Mouse (Mus musculus) stomach, embryonic 16.5 days (tissue): ENCODE results near the gene Asb8. TPM values are rescaled to one million over a fixed set of nuclear protein-coding genes. Genes with fewer than 3 reads are reported as not detected.

Source experiments
- ATAC-seq: fragments of 200-750 bp; cut with Nextera tagmentation; 2 replicates; pipeline ENCODE4 v1.8.0; 2017; ENCODE audit warnings: moderate number of reproducible peaks, moderate TSS enrichment; ENCODE audit not compliant: insufficient read depth, low FRiP score
- H3K27ac ChIP-seq: fragments of 300-500 bp; sonication (generic); 2 replicates; pipeline ENCODE4 v1.5.1; 2014; ENCODE audit warnings: low read length
- H3K27me3 ChIP-seq: fragments of 300-500 bp; sonication (generic); 2 replicates; pipeline ENCODE4 v1.6.1; 2014; ENCODE audit warnings: low read length, control low read depth, mixed read lengths; ENCODE audit not compliant: control insufficient read depth, insufficient read depth
- H3K36me3 ChIP-seq: fragments of 300-500 bp; sonication (generic); 2 replicates; pipeline ENCODE4 v1.6.1; 2014; ENCODE audit warnings: low read length; ENCODE audit not compliant: control insufficient read depth, insufficient read depth
- H3K4me1 ChIP-seq: fragments of 300-500 bp; sonication (generic); 2 replicates; pipeline ENCODE4 v1.6.1; 2014; ENCODE audit warnings: low read length, control low read depth, mixed read lengths; ENCODE audit not compliant: control insufficient read depth, insufficient read depth
- H3K4me2 ChIP-seq: fragments of 300-500 bp; sonication (generic); 2 replicates; pipeline ENCODE4 v1.6.1; 2014; ENCODE audit warnings: low read depth, low read length, mixed read lengths
- H3K4me3 ChIP-seq: fragments of 300-500 bp; sonication (generic); replicated peaks from 2 replicates; pipeline ENCODE4 v1.5.1; 2014; ENCODE audit warnings: mild to moderate bottlenecking, low read length
- H3K9ac ChIP-seq: fragments of 300-500 bp; sonication (generic); 2 replicates; pipeline ENCODE4 v1.6.1; 2014; ENCODE audit warnings: low read length
- H3K9me3 ChIP-seq: fragments of 300-500 bp; sonication (generic); replicated peaks from 2 replicates; pipeline ENCODE4 v1.6.1; 2016; ENCODE audit warnings: low read length, control low read depth; ENCODE audit not compliant: control insufficient read depth
- WGBS: fragments of 180-500 bp; shearing (Covaris S2); extraction: QIAGEN DNeasy Blood & Tissue Kit; methylation state at CpG from one replicate; pipeline ENCODE4 v1.1.7; 2014; 5-methylcytosine and 5-hydroxymethylcytosine counted together
- polyA plus RNA-seq: library from polyadenylated mRNA; unstranded; fragments of >200 nt; fragmentation: Nextera tagmentation; extraction: Ambion mirVana; gene quantifications from 2 replicates; pipeline ENCODE4 v1.2.1, GENCODE M21; 2015

Asb8 gene
- polyA plus RNA-seq, 1 experiment from 2014 or later, result 46.4 TPM

- H3K9ac ChIP-seq, result no peak overlapping the region
- WGBS, result 62% methylated on average over 19 of the region's 19 CpGs
- no peak overlapping the region for H3K4me2 ChIP-seq
- peaks cover 9% of the 10 kb centered on the region for H3K27me3 ChIP-seq
- ATAC-seq, result no peak
- H3K36me3 ChIP-seq, result no peaks in the 10 kb centered on the region
- H3K27ac ChIP-seq, result no peak overlapping the region
- no peaks in the 10 kb centered on the region for H3K4me1 ChIP-seq
- H3K4me3 ChIP-seq, result no peak overlapping the region
- no peaks in the 10 kb centered on the region for H3K9me3 ChIP-seq
Measured at GRCm38 (mm10) chr15:98161026-98161805, 4.2 kb downstream of the Asb8 start.

- Histone ChIP-seq H3K27me3 (no peaks in the 10 kb centered on the region), H3K4me1 (no peaks in the 10 kb centered on the region), H3K4me2 (no peak overlapping the region), H3K27ac (no peak overlapping the region), H3K9ac (no peak overlapping the region), H3K4me3 (no peak overlapping the region), H3K36me3 (no peaks in the 10 kb centered on the region), H3K9me3 (no peaks in the 10 kb centered on the region)
- no peak for ATAC-seq
- WGBS, result 57% methylated on average over 1 of the region's 1 CpGs
Measured at GRCm38 (mm10) chr15:98157253-98157652, 8.2 kb downstream of the Asb8 start.

GRCm38 (mm10) chr15:98155944-98156343 is 9.5 kb downstream of the Asb8 start:
- Histone ChIP-seq H3K4me1 (no peaks in the 10 kb centered on the region), H3K9ac (no peak overlapping the region), H3K4me3 (no peak overlapping the region), H3K4me2 (no peak overlapping the region), H3K36me3 (no peaks in the 10 kb centered on the region), H3K27ac (no peak overlapping the region), H3K9me3 (no peaks in the 10 kb centered on the region), H3K27me3 (no peaks in the 10 kb centered on the region)
- 61% methylated on average over 4 of the region's 4 CpGs for WGBS
- ATAC-seq, result no peak

GRCm38 (mm10) chr15:98155272-98155671 is 10.2 kb downstream of the Asb8 start:
- no peak for ATAC-seq
- WGBS, result 85% methylated on average over 5 of the region's 5 CpGs
- H3K4me3 ChIP-seq, result no peak overlapping the region

GRCm38 (mm10) chr15:98154631-98155030 is 10.8 kb downstream of the Asb8 start:
- no peak for ATAC-seq
- Histone ChIP-seq H3K9me3 (no peaks in the 10 kb centered on the region), H3K4me2 (no peak overlapping the region), H3K9ac (no peak overlapping the region), H3K27me3 (no peaks in the 10 kb centered on the region), H3K4me1 (no peaks in the 10 kb centered on the region), H3K4me3 (no peak overlapping the region), H3K27ac (no peak overlapping the region), H3K36me3 (no peaks in the 10 kb centered on the region)
- 67% methylated on average over 3 of the region's 3 CpGs for WGBS

More at GRCm38 (mm10) chr15:98155272-98155671, 10.2 kb downstream of the Asb8 start:
- Histone ChIP-seq H3K27ac (no peak overlapping the region), H3K4me1 (no peaks in the 10 kb centered on the region), H3K9me3 (no peaks in the 10 kb centered on the region), H3K9ac (no peak overlapping the region), H3K36me3 (no peaks in the 10 kb centered on the region), H3K4me2 (no peak overlapping the region), H3K27me3 (no peaks in the 10 kb centered on the region)

- WGBS, result 49% methylated on average over 3 of the region's 4 CpGs
Measured at GRCm38 (mm10) chr15:98154146-98154545, 11.3 kb downstream of the Asb8 start.

GRCm38 (mm10) chr15:98153625-98154024 is 11.8 kb downstream of the Asb8 start:
- no peak overlapping the region for H3K4me2 ChIP-seq
- H3K27ac ChIP-seq, result no peak overlapping the region
- no peaks in the 10 kb centered on the region for H3K4me1 ChIP-seq
- ATAC-seq, result no peak
- no peak overlapping the region for H3K4me3 ChIP-seq
- no peaks in the 10 kb centered on the region for H3K27me3 ChIP-seq
- H3K36me3 ChIP-seq, result no peaks in the 10 kb centered on the region
- no peaks in the 10 kb centered on the region for H3K9me3 ChIP-seq
- peak overlapping the region; percentile 28; the same call in 1 of the 2 replicates for H3K9ac ChIP-seq
- 35% methylated on average over 3 of the region's 3 CpGs for WGBS

More at GRCm38 (mm10) chr15:98154146-98154545, 11.3 kb downstream of the Asb8 start:
- H3K27me3 ChIP-seq, result no peaks in the 10 kb centered on the region
- no peaks in the 10 kb centered on the region for H3K4me1 ChIP-seq
- H3K36me3 ChIP-seq, result no peaks in the 10 kb centered on the region
- H3K4me3 ChIP-seq, result no peak overlapping the region
- H3K9me3 ChIP-seq, result no peaks in the 10 kb centered on the region
- H3K9ac ChIP-seq, result no peak overlapping the region
- no peak for ATAC-seq
- H3K4me2 ChIP-seq, result no peak overlapping the region
- H3K27ac ChIP-seq, result no peak overlapping the region

GRCm38 (mm10) chr15:98152916-98153315 is 12.5 kb downstream of the Asb8 start:
- Histone ChIP-seq H3K9ac (no peak overlapping the region), H3K4me1 (no peaks in the 10 kb centered on the region), H3K36me3 (no peaks in the 10 kb centered on the region), H3K9me3 (no peaks in the 10 kb centered on the region), H3K27ac (no peak overlapping the region), H3K4me2 (no peak overlapping the region), H3K4me3 (no peak overlapping the region), H3K27me3 (no peaks in the 10 kb centered on the region)
- ATAC-seq, result no peak
- WGBS, result 65% methylated on average over 7 of the region's 7 CpGs

- Histone ChIP-seq H3K36me3 (no peaks in the 10 kb centered on the region), H3K4me3 (no peak overlapping the region), H3K9me3 (no peaks in the 10 kb centered on the region), H3K4me1 (0 out of 2 replicates have a peak, but pooled peaks cover 2% of the 10 kb centered on the region), H3K9ac (no peak overlapping the region), H3K27me3 (no peaks in the 10 kb centered on the region), H3K27ac (no peak overlapping the region), H3K4me2 (no peak overlapping the region)
- ATAC-seq, result no peak
- WGBS, result 64% methylated on average over 10 of the region's 10 CpGs
Measured at GRCm38 (mm10) chr15:98149166-98149602, 16.2 kb downstream of the Asb8 start.
